Mouse (Mus musculus) thymus, adult 2 months (tissue): ENCODE results near the gene Gm17482.

Experiments used
- CTCF ChIP-seq: fragments of 200-500 bp; IDR thresholded peaks from 2 replicates; pipeline ENCODE4 v1.5.1; 2012; ENCODE audit warnings: mild to moderate bottlenecking, control low read depth, low read length, moderate library complexity, borderline replicate concordance; ENCODE audit not compliant: control insufficient read depth, poor library complexity, insufficient read depth; ENCODE audit errors: extremely low read depth
- POLR2A ChIP-seq: fragments of 200-500 bp; IDR thresholded peaks from 2 replicates; pipeline ENCODE4 v1.6.1; 2012; ENCODE audit warnings: mild to moderate bottlenecking, low read length, control low read depth, moderate library complexity; ENCODE audit not compliant: control insufficient read depth, poor library complexity, insufficient read depth; ENCODE audit errors: extremely low read depth

DNA sequence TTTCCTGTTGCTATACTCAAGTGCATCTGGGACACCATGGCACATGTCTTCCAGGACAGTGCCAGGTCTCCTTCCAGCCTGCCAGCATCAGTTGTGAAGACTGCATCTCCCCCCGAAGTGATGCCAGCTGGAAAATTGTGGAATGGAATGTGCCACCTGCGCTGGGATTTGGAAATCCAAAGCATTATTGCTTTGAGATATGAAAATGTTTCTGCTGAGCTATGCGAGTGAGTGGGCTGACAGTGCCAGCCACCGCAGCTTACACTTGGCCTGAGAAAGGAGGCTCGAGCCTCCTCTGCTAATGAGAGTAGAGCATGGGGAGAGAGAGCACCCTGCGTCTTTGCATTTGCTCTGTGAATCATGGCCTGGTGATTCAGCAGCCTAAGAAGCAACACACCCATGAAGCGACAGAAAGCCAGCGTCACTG, 5.9 kb upstream of the Gm17482 start:
- TF ChIP-seq POLR2A, result no peak
- TF ChIP-seq CTCF, result no peak
